Mouse (Mus musculus) embryonic facial prominence, embryonic 14.5 days (tissue): ENCODE results near the gene Ptpro. TPM values are rescaled to one million over a fixed set of nuclear protein-coding genes. Genes with fewer than 3 reads are reported as not detected.

Source experiments
- ATAC-seq: fragments of 200-750 bp; cut with Nextera tagmentation; 2 replicates; pipeline ENCODE4 v1.8.0; 2017; ENCODE audit warnings: low read depth, moderate number of reproducible peaks, moderate TSS enrichment
- DNase-seq: peaks from one replicate; pipeline ENCODE4 v3.0.0-alpha.2; 2015; ENCODE audit warnings: low spot score
- H3K27ac ChIP-seq: fragments of 300-500 bp; sonication (generic); replicated peaks from 2 replicates; pipeline ENCODE4 v1.5.1; 2014; ENCODE audit warnings: low read depth, mild to moderate bottlenecking, low read length, moderate library complexity
- H3K27me3 ChIP-seq: fragments of 300-500 bp; sonication (generic); replicated peaks from 2 replicates; pipeline ENCODE4 v1.6.1; 2014; ENCODE audit warnings: low read length; ENCODE audit not compliant: control insufficient read depth, insufficient read depth
- H3K36me3 ChIP-seq: fragments of 300-500 bp; sonication (generic); 2 replicates; pipeline ENCODE4 v1.6.1; 2014; ENCODE audit warnings: low read length, mixed read lengths; ENCODE audit not compliant: control insufficient read depth, insufficient read depth
- H3K4me1 ChIP-seq: fragments of 300-500 bp; sonication (generic); 2 replicates; pipeline ENCODE4 v1.6.1; 2014; ENCODE audit warnings: antibody characterized with exemption, low read length; ENCODE audit not compliant: control insufficient read depth, insufficient read depth
- H3K4me2 ChIP-seq: fragments of 300-500 bp; sonication (generic); 2 replicates; pipeline ENCODE4 v1.6.1; 2014; ENCODE audit warnings: low read depth, mild to moderate bottlenecking, low read length, moderate library complexity, mixed read lengths
- H3K4me3 ChIP-seq: fragments of 300-500 bp; sonication (generic); 2 replicates; pipeline ENCODE4 v1.5.1; 2014; ENCODE audit warnings: low read depth, mild to moderate bottlenecking, low read length
- H3K9ac ChIP-seq: fragments of 300-500 bp; sonication (generic); 2 replicates; pipeline ENCODE4 v1.6.1; 2014; ENCODE audit warnings: low read depth, mild to moderate bottlenecking, low read length, moderate library complexity, mixed read lengths
- H3K9me3 ChIP-seq: fragments of 300-500 bp; sonication (generic); 2 replicates; pipeline ENCODE4 v1.6.1; 2016; ENCODE audit warnings: low read length; ENCODE audit not compliant: control insufficient read depth
- WGBS: fragments of 180-500 bp; shearing (Covaris S2); extraction: QIAGEN DNeasy Blood & Tissue Kit; methylation state at CpG from one replicate; pipeline ENCODE4 v1.1.7; 2014; 5-methylcytosine and 5-hydroxymethylcytosine counted together
- polyA plus RNA-seq: library from polyadenylated mRNA; unstranded; fragments of >200 nt; fragmentation: Nextera tagmentation; extraction: Ambion mirVana; gene quantifications from 2 replicates; pipeline ENCODE4 v1.2.1, GENCODE M21; 2014

The Ptpro gene
- polyA plus RNA-seq, 1 experiment from 2014 or later: 5.2 TPM

- Histone ChIP-seq H3K4me1 (no peaks in the 10 kb centered on the region), H3K9ac (no peak overlapping the region), H3K27ac (no peak overlapping the region), H3K27me3 (no peaks in the 10 kb centered on the region), H3K4me2 (no peak overlapping the region), H3K4me3 (no peak overlapping the region), H3K36me3 (0 out of 2 replicates have a peak, but pooled peaks cover 4% of the 10 kb centered on the region), H3K9me3 (no peaks in the 10 kb centered on the region)
- 97% methylated on average over 2 of the region's 2 CpGs for WGBS
- no peak for ATAC-seq
- no peak for DNase-seq
Observed at GRCm38 (mm10) chr6:137496562-137496961, 244.4 kb downstream of the Ptpro start.

GRCm38 (mm10) chr6:137497208-137497835, 245.2 kb downstream of the Ptpro start:
- H3K4me2 ChIP-seq: no peak overlapping the region
- 72% methylated on average over 8 of the region's 8 CpGs for WGBS
- no peak overlapping the region for H3K27ac ChIP-seq
- no peak overlapping the region for H3K4me3 ChIP-seq
- DNase-seq: no peak
- no peak overlapping the region for H3K9ac ChIP-seq
- H3K4me1 ChIP-seq: no peaks in the 10 kb centered on the region
- 0 out of 2 replicates have a peak, but pooled peaks cover 4% of the 10 kb centered on the region for H3K36me3 ChIP-seq
- H3K9me3 ChIP-seq: no peaks in the 10 kb centered on the region
- no peaks in the 10 kb centered on the region for H3K27me3 ChIP-seq
- no peak for ATAC-seq

GRCm38 (mm10) chr6:137498781-137499180, 246.7 kb downstream of the Ptpro start:
- no peaks in the 10 kb centered on the region for H3K9me3 ChIP-seq
- H3K27ac ChIP-seq: no peak overlapping the region
- 76% methylated on average over 6 of the region's 6 CpGs for WGBS
- ATAC-seq (no peak), DNase-seq (no peak)
- no peak overlapping the region for H3K4me2 ChIP-seq
- no peaks in the 10 kb centered on the region for H3K4me1 ChIP-seq
- H3K36me3 ChIP-seq: 0 out of 2 replicates have a peak, but pooled peaks cover 4% of the 10 kb centered on the region
- no peak overlapping the region for H3K4me3 ChIP-seq
- no peak overlapping the region for H3K9ac ChIP-seq
- H3K27me3 ChIP-seq: no peaks in the 10 kb centered on the region

DNA sequence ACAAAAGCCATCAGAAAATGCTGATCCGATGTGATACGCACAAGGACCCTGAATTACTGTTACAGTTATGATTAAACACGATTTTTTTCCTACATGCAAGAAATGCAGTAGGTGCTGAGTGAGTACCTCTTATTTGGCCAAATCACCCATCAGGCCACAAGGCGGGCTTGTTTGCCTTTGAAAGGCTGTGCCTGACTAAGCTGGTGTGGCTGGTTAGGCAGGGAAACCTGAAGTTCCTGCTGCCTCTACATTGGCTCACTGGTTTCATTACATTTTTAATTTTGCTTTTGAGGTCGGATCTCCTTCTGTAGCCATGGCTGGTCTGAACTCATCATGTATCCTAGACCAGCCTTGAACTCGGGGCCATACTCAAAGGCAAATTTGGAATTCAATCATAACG, 250.9 kb downstream of the Ptpro start:
- no peaks in the 10 kb centered on the region for H3K27me3 ChIP-seq
- 87% methylated on average over 7 of the region's 7 CpGs for WGBS
- no peak overlapping the region for H3K4me2 ChIP-seq
- ATAC-seq: no peak
- H3K9me3 ChIP-seq: no peaks in the 10 kb centered on the region
- no peaks in the 10 kb centered on the region for H3K4me1 ChIP-seq
- H3K27ac ChIP-seq: no peak overlapping the region
- DNase-seq: no peak
- no peak overlapping the region for H3K9ac ChIP-seq
- H3K4me3 ChIP-seq: no peak overlapping the region
- H3K36me3 ChIP-seq: peaks cover 16% of the 10 kb centered on the region; the same call in 1 of the 2 replicates

- Histone ChIP-seq H3K4me1 (no peaks in the 10 kb centered on the region), H3K36me3 (peaks cover 20% of the 10 kb centered on the region), H3K9ac (no peak overlapping the region), H3K4me3 (no peak overlapping the region), H3K4me2 (no peak overlapping the region), H3K9me3 (no peaks in the 10 kb centered on the region), H3K27me3 (no peaks in the 10 kb centered on the region), H3K27ac (no peak overlapping the region)
- DNase-seq (no peak), ATAC-seq (no peak)
- WGBS: 92% methylated on average over 8 of the region's 8 CpGs
Observed at GRCm38 (mm10) chr6:137503462-137503861, 251.3 kb downstream of the Ptpro start.

DNA sequence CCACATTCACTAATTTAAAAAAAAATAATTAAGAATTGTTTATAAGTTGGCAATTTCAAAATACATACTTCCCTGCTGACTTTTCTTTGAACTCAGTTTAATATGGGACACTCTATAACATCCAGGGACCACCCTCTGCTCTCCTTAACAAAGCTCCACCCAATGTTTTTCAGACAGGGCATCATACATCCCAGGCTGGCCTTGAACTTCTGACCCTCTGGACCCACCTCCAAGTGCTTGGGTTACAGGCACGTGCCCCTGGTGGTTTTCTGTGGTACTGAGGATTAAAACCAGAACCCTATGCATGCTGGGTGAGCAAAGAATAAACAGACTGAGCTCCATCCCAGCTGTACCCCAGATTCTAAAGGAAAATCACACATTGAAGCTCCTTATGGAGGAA, 251.9 kb downstream of the Ptpro start:
- no peak for ATAC-seq
- Histone ChIP-seq H3K9ac (no peak overlapping the region), H3K4me1 (no peaks in the 10 kb centered on the region), H3K4me3 (no peak overlapping the region), H3K27me3 (no peaks in the 10 kb centered on the region), H3K36me3 (peaks cover 26% of the 10 kb centered on the region), H3K27ac (no peak overlapping the region), H3K4me2 (no peak overlapping the region), H3K9me3 (no peaks in the 10 kb centered on the region)
- 42% methylated on average over 1 of the region's 1 CpGs for WGBS
- DNase-seq: no peak

GRCm38 (mm10) chr6:137505555-137506227, 253.6 kb downstream of the Ptpro start:
- WGBS: 76% methylated on average over 3 of the region's 3 CpGs
- ATAC-seq: no peak
- no peak for DNase-seq
- peaks cover 29% of the 10 kb centered on the region for H3K36me3 ChIP-seq
- no peak overlapping the region for H3K4me2 ChIP-seq
- H3K9ac ChIP-seq: no peak overlapping the region
- H3K27ac ChIP-seq: no peak overlapping the region
- no peaks in the 10 kb centered on the region for H3K4me1 ChIP-seq
- H3K4me3 ChIP-seq: no peak overlapping the region
- H3K9me3 ChIP-seq: no peaks in the 10 kb centered on the region
- H3K27me3 ChIP-seq: no peaks in the 10 kb centered on the region

DNA sequence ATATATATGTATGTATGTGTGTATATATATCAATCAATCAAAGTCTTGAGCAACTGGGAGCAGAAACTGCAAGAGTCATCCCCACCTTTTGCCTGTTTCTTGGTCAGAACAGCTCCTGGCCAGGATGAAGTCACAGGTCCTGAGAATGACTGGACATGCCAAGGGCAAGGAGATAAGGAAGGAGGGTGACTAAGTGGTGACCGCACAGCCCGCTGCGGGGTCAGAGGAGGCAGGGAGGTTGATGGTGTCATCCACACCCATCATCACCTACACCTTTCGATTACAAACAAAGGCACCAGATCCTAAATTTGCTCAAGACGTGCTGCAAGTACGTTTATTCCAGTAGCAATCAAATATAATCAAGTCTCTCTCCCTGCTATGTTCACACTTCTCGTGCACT, 254.4 kb downstream of the Ptpro start:
- ATAC-seq (no peak), DNase-seq (no peak)
- 95% methylated on average over 7 of the region's 7 CpGs for WGBS
- Histone ChIP-seq H3K36me3 (peaks cover 37% of the 10 kb centered on the region), H3K4me2 (no peak overlapping the region), H3K27me3 (no peaks in the 10 kb centered on the region), H3K4me1 (no peaks in the 10 kb centered on the region), H3K4me3 (no peak overlapping the region), H3K9me3 (no peaks in the 10 kb centered on the region), H3K27ac (no peak overlapping the region), H3K9ac (no peak overlapping the region)

- peaks cover 46% of the 10 kb centered on the region for H3K36me3 ChIP-seq
- no peaks in the 10 kb centered on the region for H3K4me1 ChIP-seq
- ATAC-seq: no peak
- 95% methylated on average over 19 of the region's 19 CpGs for WGBS
- H3K27me3 ChIP-seq: no peaks in the 10 kb centered on the region
- no peak overlapping the region for H3K4me2 ChIP-seq
- no peak overlapping the region for H3K4me3 ChIP-seq
- H3K9me3 ChIP-seq: no peaks in the 10 kb centered on the region
- no peak overlapping the region for H3K27ac ChIP-seq
- DNase-seq: no peak
- H3K9ac ChIP-seq: no peak overlapping the region
Observed at GRCm38 (mm10) chr6:137508936-137509335, 256.8 kb downstream of the Ptpro start.
